Mouse (Mus musculus) kidney, adult 8-10 months (tissue): ENCODE data around the gene Pim2.
A peak's percentile ranks its signal among the peaks of the same experiment; 100 is the strongest.
"Not testable (repeated sequence)": the region's sequence is repeated elsewhere in the genome, so short reads cannot be mapped to it uniquely, and the experiment has no call there.

Source experiments
- DNase-seq, 2 experiments: peaks; one replicate each; pipeline ENCODE4 v3.0.0; 2022

The Pim2 gene

GRCm38 (mm10) chrX:7909242-7909641 lies 31.2 kb downstream of the Pim2 start, which contains the start of gene Gm10490:
Gene Gm10490, plus strand, starts transcription at chrX:7909542.
- not testable (repeated sequence) for DNase-seq

DNA sequence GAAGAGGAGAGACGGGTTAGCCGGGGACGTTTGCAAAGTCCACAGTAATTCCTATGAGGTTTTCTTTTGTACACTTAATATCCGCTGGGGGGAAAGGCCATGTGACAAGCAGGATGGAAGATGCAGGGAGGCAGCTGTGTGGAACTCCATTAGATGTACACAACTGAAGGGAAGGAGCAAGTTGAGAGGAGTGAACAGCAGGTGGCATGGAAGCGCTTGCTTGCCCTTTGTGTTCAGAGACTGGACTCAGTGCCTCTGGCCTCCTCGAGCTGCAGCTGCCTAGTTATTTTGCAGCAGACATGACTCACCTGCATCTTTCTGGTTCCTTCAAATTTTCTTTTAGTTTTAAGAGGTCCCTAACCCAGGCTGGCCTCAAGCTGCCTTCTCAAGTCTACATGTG lies 32.4 kb downstream of the Pim2 start:
- no peak for DNase-seq

- DNase-seq: peak; percentile 32 to 40
Observed at GRCm38 (mm10) chrX:7915669-7916068, 37.6 kb downstream of the Pim2 start.

- not testable (repeated sequence) for DNase-seq
Observed at GRCm38 (mm10) chrX:7917960-7918359, 39.9 kb downstream of the Pim2 start.

DNA sequence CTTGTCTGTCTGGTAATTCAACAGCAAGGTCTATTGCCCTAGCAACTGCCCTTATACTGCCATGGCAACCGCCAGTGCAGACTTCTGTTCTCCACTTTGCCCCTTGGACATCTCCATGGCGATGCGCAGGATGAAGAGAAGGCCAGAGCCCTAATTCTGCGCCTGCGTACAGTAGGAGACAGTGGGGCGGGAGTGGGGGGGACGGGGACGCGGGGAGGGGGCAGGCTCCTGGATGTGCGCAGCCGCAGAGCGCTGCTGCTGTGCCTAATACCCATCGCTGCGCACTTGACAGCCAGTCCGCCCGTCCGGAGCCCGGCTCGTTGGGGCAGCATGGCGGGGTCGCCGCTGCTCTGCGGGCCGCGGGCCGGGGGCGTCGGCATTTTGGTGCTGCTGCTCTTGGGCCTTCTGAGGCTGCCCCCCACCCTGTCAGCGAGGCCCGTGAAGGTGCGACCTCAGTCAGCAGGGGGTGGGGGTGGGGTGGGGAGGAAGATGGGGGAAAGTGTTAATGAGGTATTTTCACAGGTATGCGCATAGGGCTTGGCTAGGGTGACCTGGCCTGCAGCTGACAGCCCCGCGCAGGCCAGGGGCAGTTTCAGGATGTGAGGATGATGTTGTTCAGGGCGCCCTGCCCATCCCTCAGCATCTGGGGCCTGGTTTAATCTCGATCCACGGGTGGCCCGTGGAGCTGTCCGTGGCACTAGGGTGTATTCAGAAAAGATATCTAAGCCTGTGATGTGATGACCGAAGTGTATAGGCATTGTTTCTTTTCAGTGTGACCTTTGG lies 41.7 kb downstream of the Pim2 start, which contains the start of gene Pcsk1n:
Gene Pcsk1n (plus strand): TSS at position 222 of the 783 bp plus-strand sequence.
- no peak for DNase-seq

GRCm38 (mm10) chrX:7922032-7922431 lies 44.0 kb downstream of the Pim2 start:
- no peak for DNase-seq

GRCm38 (mm10) chrX:7926266-7926665 lies 48.2 kb downstream of the Pim2 start:
- DNase-seq: no peak

GRCm38 (mm10) chrX:7927116-7927515 lies 49.1 kb downstream of the Pim2 start:
- DNase-seq: no peak

DNA sequence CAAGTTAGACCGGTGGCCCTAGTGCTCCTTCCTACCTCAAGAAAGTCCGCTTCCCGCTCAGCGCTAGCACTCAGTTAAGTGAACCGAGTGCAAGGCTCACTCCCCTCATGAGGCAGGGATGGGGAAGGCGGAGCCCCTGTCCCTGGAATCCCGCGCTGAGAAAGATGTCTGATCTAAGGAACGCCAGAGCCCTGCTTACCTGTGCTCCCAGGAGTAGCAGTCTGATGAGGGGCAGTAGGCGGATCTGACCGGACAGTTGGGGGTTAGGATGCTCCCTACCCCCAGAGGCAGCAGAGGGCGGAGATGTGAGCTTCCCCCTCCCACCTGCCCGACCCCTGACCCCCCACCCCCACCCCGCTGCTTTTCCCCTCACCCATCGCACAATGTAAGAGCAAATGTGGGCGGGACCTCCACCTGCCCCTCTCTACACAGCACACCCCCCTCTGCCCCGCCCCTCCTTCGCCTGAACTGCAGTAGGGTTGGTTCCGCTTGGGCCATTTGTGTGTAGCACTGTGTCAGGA lies 50.3 kb downstream of the Pim2 start, which contains the start of gene Eras:
Gene Eras (minus strand): TSS at position 338 of the 521 bp plus-strand sequence.
- no peak for DNase-seq
